Mouse (Mus musculus): ENCODE data around the gene Naa11.
A peak's percentile ranks its signal among the peaks of the same experiment; 100 is the strongest.

The Naa11 gene

DNA sequence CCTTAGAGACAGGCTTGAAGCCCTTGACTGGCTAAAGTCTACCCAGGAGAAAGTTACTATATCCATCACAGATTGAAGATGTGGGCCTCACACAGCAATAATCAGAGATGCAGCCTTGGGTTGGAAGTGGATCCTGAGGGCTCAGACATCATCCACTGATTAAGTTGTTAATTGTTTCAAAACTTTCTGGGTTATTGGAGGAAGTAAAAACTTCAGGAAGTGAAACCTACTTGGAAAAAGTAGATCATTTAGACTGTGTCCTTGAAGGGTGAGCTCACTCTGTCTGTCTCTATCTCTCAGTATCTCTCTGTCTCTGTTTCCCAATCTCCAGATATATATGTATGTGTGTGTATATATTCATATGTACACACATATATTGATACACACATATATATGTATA lies 47.0 kb downstream of the Naa11 start:
- DNase-seq (ENCODE audit: low read depth, low spot score) = no peak

DNA sequence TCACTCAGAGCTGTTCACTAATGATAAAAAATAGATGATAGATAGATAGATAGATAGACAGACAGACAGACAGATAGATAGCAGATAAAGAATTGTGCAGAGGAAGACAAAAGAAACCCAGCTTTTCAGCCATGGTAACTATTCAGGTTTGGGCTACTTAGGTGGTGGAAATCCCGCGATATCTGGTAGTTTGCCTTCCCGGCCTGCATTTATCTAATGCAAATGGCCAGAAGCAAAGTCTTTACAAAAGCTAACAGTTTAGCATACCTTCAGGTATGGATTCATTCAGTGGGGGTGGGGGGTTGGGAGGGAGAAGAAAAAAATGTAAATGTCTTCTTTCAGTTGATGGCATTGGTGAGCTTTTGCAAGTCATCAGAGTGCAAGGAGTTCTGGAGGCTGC lies 48.0 kb downstream of the Naa11 start:
- peak; percentile 48 for DNase-seq (ENCODE audit: low read depth, low spot score)

DNA sequence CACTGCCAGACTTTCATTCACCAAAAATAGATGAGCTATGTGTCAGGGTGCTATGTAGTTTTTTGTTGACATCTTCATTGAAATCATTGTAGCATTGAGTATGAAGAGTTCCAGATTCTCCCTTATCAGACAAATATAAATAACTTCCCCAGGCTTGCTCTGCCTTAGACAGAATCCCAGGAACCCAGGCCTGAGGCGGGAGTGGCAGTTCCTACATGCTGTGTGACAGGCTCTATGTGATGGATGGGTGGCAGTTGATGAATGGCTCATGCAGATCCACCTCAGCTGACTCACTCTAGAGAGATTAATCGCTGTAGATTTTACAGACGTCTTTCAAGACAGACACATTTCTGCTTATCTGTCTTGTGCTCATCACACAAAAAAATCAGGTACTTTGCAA lies 57.4 kb downstream of the Naa11 start:
- DNase-seq (ENCODE audit: low read depth, low spot score) = no peak
